21 mouse cellular contexts compared by ENCODE assay signal in the genomic region with DNA sequence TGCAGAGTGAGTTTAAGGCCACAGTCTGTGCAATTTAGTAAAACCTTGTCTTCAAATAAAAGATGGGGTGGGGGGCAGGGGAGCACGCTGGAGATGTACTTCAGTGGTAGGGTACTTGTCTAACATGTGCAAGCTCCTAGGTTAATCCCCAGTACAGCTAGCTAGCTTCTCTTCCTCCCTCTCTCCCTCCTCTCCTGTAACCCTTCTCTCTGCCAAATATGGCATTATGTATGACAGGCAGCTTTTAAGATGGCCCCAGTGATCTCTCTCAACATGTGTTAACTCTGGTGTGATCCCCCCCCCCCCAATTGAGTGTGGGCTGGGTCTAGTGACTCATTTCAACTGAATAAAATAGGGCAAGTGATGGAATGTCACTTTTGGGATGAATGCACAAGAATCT. TPM values are rescaled to one million over a fixed set of nuclear protein-coding genes. Genes with fewer than 3 reads are reported as not detected.
"Had no signal": no experiment of that assay in that cellular context is flagged by ENCODE, and none has a peak within 500 bp of the region (broad histone marks: within the 10 kb centered on the region; RNA-seq: fewer than 3 reads in every experiment).

No protein-coding gene starts in this region.

- H3K36me3 ChIP-seq: neural tube, embryonic 15.5 days; stomach, embryonic 15.5 days had no signal

- H3K27ac ChIP-seq: neural tube, embryonic 15.5 days; stomach, embryonic 15.5 days; stomach, postnatal 0 days had no signal

- H3K4me2 ChIP-seq: neural tube, embryonic 15.5 days; stomach, embryonic 15.5 days had no signal

- H3K4me3 ChIP-seq: neural tube, embryonic 15.5 days; stomach, embryonic 15.5 days had no signal

- H3K4me1 ChIP-seq: stomach, embryonic 15.5 days had no signal

- H3K27me3 ChIP-seq: neural tube, embryonic 15.5 days; stomach, embryonic 15.5 days had no signal

- H3K9ac ChIP-seq: neural tube, embryonic 15.5 days; stomach, embryonic 15.5 days had no signal

- DNase-seq: retina, postnatal 1 day; right cerebral cortex, adult 18-20 months; right cerebral cortex, postnatal 14 days; right cerebral cortex, postnatal 25 days; right cerebral cortex, postnatal 4 days; spleen, adult 18-20 months; thymus, adult 18-20 months; thymus, adult 2 months; thymus, postnatal 14 days; thymus, postnatal 25 days; thymus, postnatal 36 days; thymus, postnatal 4 days had no signal

- H3K9me3 ChIP-seq: neural tube, embryonic 15.5 days; stomach, embryonic 15.5 days had no signal

RNA-seq across cellular contexts. Expression of a gene that starts 21.9 kb away (rescaled TPM):
- polyA plus RNA-seq: neural tube, embryonic 14.5 days; neural tube, embryonic 15.5 days had no signal

RNA-seq across cellular contexts. Expression of a gene that starts 41.6 kb away (rescaled TPM):
- polyA plus RNA-seq: small intestine, adult 2 months; spleen, adult 2 months; stomach, embryonic 14.5 days; stomach, embryonic 15.5 days; stomach, embryonic 16.5 days; stomach, postnatal 0 days; thymus, adult 2 months; urinary bladder, adult 2 months had no signal
